Mouse (Mus musculus) heart, embryonic 12.5 days (tissue): ENCODE measurements at regions not wholly inside any gene's neighbourhood (a gene's known extent, or its start where the extent isn't known, plus 50 kb on each side); places are given as distances from the start of the nearest gene placed in this dataset.

Experiments
- ATAC-seq: fragments of 200-750 bp; cut with Nextera tagmentation; 2 replicates; pipeline ENCODE4 v1.8.0; 2017; ENCODE audit warnings: moderate TSS enrichment, moderate library complexity; ENCODE audit not compliant: insufficient number of reproducible peaks, low FRiP score
- H3K27ac ChIP-seq: fragments of 300-500 bp; sonication (generic); 2 replicates; pipeline ENCODE4 v1.5.1; 2016; ENCODE audit warnings: mild to moderate bottlenecking, moderate library complexity; ENCODE audit not compliant: poor library complexity, severe bottlenecking
- H3K27me3 ChIP-seq: fragments of 300-500 bp; sonication (generic); replicated peaks from 2 replicates; pipeline ENCODE4 v1.6.1; 2016; ENCODE audit warnings: mild to moderate bottlenecking, moderate library complexity
- H3K36me3 ChIP-seq: fragments of 300-500 bp; sonication (generic); 2 replicates; pipeline ENCODE4 v1.6.1; 2016; ENCODE audit warnings: mild to moderate bottlenecking, moderate library complexity
- H3K4me1 ChIP-seq: fragments of 300-500 bp; sonication (generic); replicated peaks from 2 replicates; pipeline ENCODE4 v1.6.1; 2016; ENCODE audit warnings: mild to moderate bottlenecking
- H3K4me2 ChIP-seq: fragments of 300-500 bp; sonication (generic); 2 replicates; pipeline ENCODE4 v1.6.1; 2016; ENCODE audit warnings: mild to moderate bottlenecking, moderate library complexity
- H3K4me3 ChIP-seq: fragments of 300-500 bp; sonication (generic); 2 replicates; pipeline ENCODE4 v1.5.1; 2016; ENCODE audit warnings: mild to moderate bottlenecking
- H3K9ac ChIP-seq: fragments of 300-500 bp; sonication (generic); 2 replicates; pipeline ENCODE4 v1.6.1; 2016; ENCODE audit warnings: mild to moderate bottlenecking, moderate library complexity
- H3K9me3 ChIP-seq: fragments of 300-500 bp; sonication (generic); replicated peaks from 2 replicates; pipeline ENCODE4 v1.6.1; 2016; ENCODE audit warnings: mild to moderate bottlenecking, moderate library complexity
- WGBS: fragments of 180-500 bp; shearing (Covaris S2); methylation state at CpG from one replicate; pipeline ENCODE4 v1.1.7; 2016; 5-methylcytosine and 5-hydroxymethylcytosine counted together

GRCm38 (mm10) chr9:120778423-120778822 lies 150.6 kb upstream of the Ctnnb1 start:
- H3K4me1 ChIP-seq, result peaks cover 30% of the 10 kb centered on the region
- no peak overlapping the region for H3K4me2 ChIP-seq
- 28% methylated on average over 2 of the region's 2 CpGs for WGBS
- H3K9ac ChIP-seq, result no peak overlapping the region
- H3K36me3 ChIP-seq, result no peaks in the 10 kb centered on the region
- no peaks in the 10 kb centered on the region for H3K27me3 ChIP-seq
- peak; percentile 38; the same call in 1 of the 2 replicates for ATAC-seq
- peak overlapping the region; percentile 87 for H3K27ac ChIP-seq
- no peak overlapping the region for H3K4me3 ChIP-seq
- H3K9me3 ChIP-seq, result no peaks in the 10 kb centered on the region

GRCm38 (mm10) chr9:120794210-120794609 lies 134.8 kb upstream of the Ctnnb1 start:
- ATAC-seq, result no peak
- no peak overlapping the region for H3K4me2 ChIP-seq
- 78% methylated on average over 5 of the region's 5 CpGs for WGBS
- H3K9me3 ChIP-seq, result peaks cover 22% of the 10 kb centered on the region
- H3K27ac ChIP-seq, result no peak overlapping the region
- no peak overlapping the region for H3K4me3 ChIP-seq
- H3K9ac ChIP-seq, result no peak overlapping the region
- peaks cover 9% of the 10 kb centered on the region for H3K4me1 ChIP-seq
- peaks cover 12% of the 10 kb centered on the region; the same call in 1 of the 2 replicates for H3K27me3 ChIP-seq
- H3K36me3 ChIP-seq, result no peaks in the 10 kb centered on the region

- H3K4me3 ChIP-seq, result no peak overlapping the region
- peaks cover 14% of the 10 kb centered on the region for H3K9me3 ChIP-seq
- no peaks in the 10 kb centered on the region for H3K36me3 ChIP-seq
- peaks cover 12% of the 10 kb centered on the region; the same call in 1 of the 2 replicates for H3K27me3 ChIP-seq
- no peak for ATAC-seq
- no peak overlapping the region for H3K27ac ChIP-seq
- H3K4me2 ChIP-seq, result no peak overlapping the region
- peaks cover 9% of the 10 kb centered on the region for H3K4me1 ChIP-seq
- H3K9ac ChIP-seq, result no peak overlapping the region
- 76% methylated on average over 10 of the region's 10 CpGs for WGBS
These were observed 132.7 kb upstream of the Ctnnb1 start for GRCm38 (mm10) chr9:120796111-120796880.

- 45% methylated on average over 10 of the region's 10 CpGs for WGBS
- ATAC-seq, result no peak
These were observed 130.9 kb upstream of the Ctnnb1 start for GRCm38 (mm10) chr9:120797996-120798663.

GRCm38 (mm10) chr9:120798901-120799300 lies 130.1 kb upstream of the Ctnnb1 start:
- Histone ChIP-seq H3K36me3 (no peaks in the 10 kb centered on the region), H3K9me3 (peaks cover 10% of the 10 kb centered on the region; the same call in 1 of the 2 replicates), H3K4me2 (no peak overlapping the region), H3K4me1 (peaks cover 9% of the 10 kb centered on the region), H3K27ac (no peak overlapping the region), H3K9ac (no peak overlapping the region), H3K4me3 (no peak overlapping the region), H3K27me3 (peaks cover 12% of the 10 kb centered on the region; the same call in 1 of the 2 replicates)
- no peak for ATAC-seq
- 28% methylated on average over 12 of the region's 12 CpGs for WGBS

More at GRCm38 (mm10) chr9:120797996-120798663, 130.9 kb upstream of the Ctnnb1 start:
- Histone ChIP-seq H3K36me3 (no peaks in the 10 kb centered on the region), H3K4me3 (no peak overlapping the region), H3K4me2 (no peak overlapping the region), H3K9me3 (peaks cover 8% of the 10 kb centered on the region), H3K9ac (no peak overlapping the region), H3K4me1 (peaks cover 9% of the 10 kb centered on the region), H3K27me3 (peaks cover 12% of the 10 kb centered on the region; the same call in 1 of the 2 replicates), H3K27ac (no peak overlapping the region)

GRCm38 (mm10) chr9:120802646-120803045 lies 126.4 kb upstream of the Ctnnb1 start:
- Histone ChIP-seq H3K9me3 (peaks cover 10% of the 10 kb centered on the region; the same call in 1 of the 2 replicates), H3K4me1 (peaks cover 22% of the 10 kb centered on the region), H3K4me3 (no peak overlapping the region), H3K36me3 (no peaks in the 10 kb centered on the region), H3K9ac (no peak overlapping the region), H3K4me2 (no peak overlapping the region), H3K27me3 (peaks cover 11% of the 10 kb centered on the region; the same call in 1 of the 2 replicates), H3K27ac (no peak overlapping the region)
- 82% methylated on average over 4 of the region's 4 CpGs for WGBS
- no peak for ATAC-seq

GRCm38 (mm10) chr9:120804760-120805294 lies 124.2 kb upstream of the Ctnnb1 start:
- no peak overlapping the region for H3K4me2 ChIP-seq
- no peaks in the 10 kb centered on the region for H3K27me3 ChIP-seq
- H3K36me3 ChIP-seq, result no peaks in the 10 kb centered on the region
- H3K27ac ChIP-seq, result no peak overlapping the region
- no peak overlapping the region for H3K9ac ChIP-seq
- no peak overlapping the region for H3K4me3 ChIP-seq
- no peak for ATAC-seq
- H3K4me1 ChIP-seq, result peaks cover 19% of the 10 kb centered on the region
- H3K9me3 ChIP-seq, result peaks cover 10% of the 10 kb centered on the region; the same call in 1 of the 2 replicates
- 39% methylated on average over 10 of the region's 10 CpGs for WGBS

- H3K9me3 ChIP-seq, result no peaks in the 10 kb centered on the region
- H3K27me3 ChIP-seq, result no peaks in the 10 kb centered on the region
- no peak for ATAC-seq
- no peak overlapping the region for H3K27ac ChIP-seq
- H3K36me3 ChIP-seq, result no peaks in the 10 kb centered on the region
- H3K4me1 ChIP-seq, result peaks cover 28% of the 10 kb centered on the region
- 69% methylated on average over 4 of the region's 4 CpGs for WGBS
- H3K9ac ChIP-seq, result no peak overlapping the region
- H3K4me2 ChIP-seq, result no peak overlapping the region
- H3K4me3 ChIP-seq, result no peak overlapping the region
These were observed 120.1 kb upstream of the Ctnnb1 start for GRCm38 (mm10) chr9:120808741-120809425.

GRCm38 (mm10) chr9:120811522-120811921 lies 117.5 kb upstream of the Ctnnb1 start:
- WGBS, result 67% methylated on average over 3 of the region's 3 CpGs
- peaks cover 14% of the 10 kb centered on the region for H3K4me1 ChIP-seq
- H3K9me3 ChIP-seq, result no peaks in the 10 kb centered on the region
- no peak overlapping the region for H3K9ac ChIP-seq
- H3K27me3 ChIP-seq, result no peaks in the 10 kb centered on the region
- no peak overlapping the region for H3K27ac ChIP-seq
- H3K4me2 ChIP-seq, result no peak overlapping the region
- no peak overlapping the region for H3K4me3 ChIP-seq
- no peaks in the 10 kb centered on the region for H3K36me3 ChIP-seq
- ATAC-seq, result no peak

- H3K4me2 ChIP-seq, result peak overlapping the region; percentile 38
- H3K36me3 ChIP-seq, result no peaks in the 10 kb centered on the region
- H3K27ac ChIP-seq, result no peak overlapping the region
- H3K27me3 ChIP-seq, result no peaks in the 10 kb centered on the region
- H3K4me3 ChIP-seq, result no peak overlapping the region
- H3K9ac ChIP-seq, result no peak overlapping the region
- H3K4me1 ChIP-seq, result peaks cover 9% of the 10 kb centered on the region; the same call in 1 of the 2 replicates
- no peaks in the 10 kb centered on the region for H3K9me3 ChIP-seq
- 48% methylated on average over 17 of the region's 17 CpGs for WGBS
- peak; percentile 48; the same call in 1 of the 2 replicates for ATAC-seq
These were observed 116.3 kb upstream of the Ctnnb1 start for GRCm38 (mm10) chr9:120812667-120813210.
